Mouse (Mus musculus) kidney, adult 8-10 months (tissue): ENCODE data around the gene Ahdc1.

ENCODE experiments used
- DNase-seq, 2 experiments: peaks; one replicate each; pipeline ENCODE4 v3.0.0; 2022

Gene Ahdc1

DNA sequence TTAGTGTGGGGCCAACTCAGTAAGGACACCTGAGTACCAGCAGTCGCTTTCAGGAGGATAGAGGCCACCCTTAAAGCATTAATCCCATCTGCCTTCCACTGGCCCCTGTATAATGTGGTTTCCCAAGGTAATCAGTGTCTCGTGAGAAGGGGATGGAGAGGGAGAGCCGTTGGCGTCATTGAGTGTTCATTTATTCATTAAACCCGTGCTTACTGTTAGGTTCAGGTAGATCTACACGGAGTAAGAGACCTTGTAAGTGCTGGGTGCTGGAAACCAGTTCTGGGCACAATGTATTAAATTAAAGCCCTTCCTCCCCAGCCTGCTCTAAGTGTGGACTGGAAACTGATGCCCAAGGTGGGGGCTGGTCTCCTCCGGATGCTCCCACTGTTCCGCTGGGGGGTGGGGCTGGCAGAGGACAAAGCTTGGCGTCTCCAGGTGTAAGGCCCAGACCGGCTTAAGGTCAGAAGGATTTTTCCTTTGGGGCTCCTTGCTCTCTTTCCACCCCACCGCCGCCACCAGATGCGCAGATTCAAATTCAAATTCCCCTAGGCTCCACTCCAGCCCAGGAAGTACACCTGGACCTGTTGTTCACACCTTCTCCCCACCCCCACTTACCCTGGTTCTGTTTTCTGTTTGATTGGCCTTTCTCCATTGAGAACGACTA, 29.3 kb downstream of the Ahdc1 start:
- no peak for DNase-seq

DNA sequence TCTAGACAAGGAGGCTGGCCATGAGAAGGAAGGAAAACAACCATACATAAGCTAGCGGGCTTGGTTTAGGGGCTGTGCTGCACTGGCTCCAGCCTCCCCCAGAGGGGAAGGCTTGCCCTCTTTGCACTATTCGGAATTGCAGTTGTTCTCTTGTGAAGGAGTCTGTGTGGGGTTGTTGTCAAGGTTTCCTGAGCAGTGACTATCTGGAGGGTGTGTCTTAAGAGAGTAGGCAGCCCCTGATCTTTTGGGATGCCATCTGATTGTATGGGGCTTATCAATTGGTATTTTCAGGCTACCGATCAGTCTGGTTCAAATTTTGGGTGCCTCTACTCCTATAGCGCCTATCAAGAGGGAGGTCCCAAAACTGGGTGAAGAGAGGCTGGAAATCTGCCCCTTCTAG, 31.2 kb downstream of the Ahdc1 start:
- no peak for DNase-seq

GRCm38 (mm10) chr4:133042651-133043635, 31.9 kb downstream of the Ahdc1 start:
- DNase-seq = peak in 1 of 2 experiments; percentile 60

DNA sequence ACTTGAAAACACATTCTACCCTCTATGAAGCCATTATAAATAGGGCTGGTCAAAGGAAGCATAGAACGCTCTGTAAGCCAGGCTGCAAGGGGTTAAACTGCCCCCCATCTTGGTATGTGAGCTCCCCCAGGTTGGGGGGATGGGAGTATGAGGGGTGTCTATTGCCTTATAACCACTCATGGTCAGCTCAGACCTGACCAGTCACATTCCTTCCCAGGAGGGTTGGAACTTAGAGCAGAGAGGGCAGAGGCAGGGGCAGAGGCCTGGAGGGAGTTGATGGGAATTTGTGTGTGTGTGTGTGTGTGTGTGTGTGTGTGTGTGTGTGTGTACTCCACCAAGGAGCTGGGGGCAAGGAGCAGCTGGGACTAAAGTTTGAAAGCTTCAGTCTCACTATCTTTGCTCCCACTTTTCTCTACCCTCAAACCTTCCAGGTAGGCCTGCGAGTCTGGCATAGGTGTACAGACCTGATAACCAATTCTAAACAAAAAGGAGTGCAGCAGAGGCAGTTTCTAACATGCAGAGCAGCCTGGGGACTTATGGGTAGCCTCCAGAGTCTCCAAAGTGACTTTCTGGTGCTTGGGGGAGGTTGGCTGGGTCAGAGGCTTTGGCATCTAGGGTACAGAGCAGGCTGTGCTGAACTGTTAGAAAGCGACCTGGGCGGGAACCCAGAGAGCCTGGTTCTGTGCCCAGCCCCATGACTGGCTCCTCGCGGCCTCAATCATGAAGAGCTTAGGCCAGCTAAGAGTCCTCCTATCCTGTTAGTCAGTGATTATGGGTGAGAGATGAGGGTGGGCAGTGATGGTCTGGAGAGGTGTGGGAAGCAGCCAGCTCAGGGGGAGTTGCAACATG, 33.0 kb downstream of the Ahdc1 start:
- peak; percentile 72 to 74 for DNase-seq

DNA sequence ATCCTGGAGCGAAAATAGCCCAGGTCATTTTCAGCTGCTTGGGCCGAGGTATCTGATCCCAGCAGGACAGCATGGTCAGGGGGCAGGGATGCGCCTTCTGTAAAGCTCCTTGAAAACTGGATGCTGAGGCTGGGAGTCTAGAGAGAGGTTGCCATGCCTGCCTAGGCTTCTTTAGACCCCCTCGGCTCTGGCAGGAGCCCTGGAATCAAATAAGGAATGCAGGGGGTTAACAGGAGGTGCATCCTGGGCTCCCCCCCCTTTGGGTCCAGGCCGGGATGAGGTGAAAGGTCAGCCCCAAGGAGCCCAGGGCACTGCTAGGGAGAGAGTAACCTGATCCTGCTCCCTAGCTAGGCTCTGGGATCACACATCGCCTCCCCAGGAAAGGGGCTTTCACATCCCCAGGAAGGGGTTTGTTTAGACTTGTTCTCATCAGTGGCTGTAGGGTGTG, 33.6 kb downstream of the Ahdc1 start:
- DNase-seq = no peak

DNA sequence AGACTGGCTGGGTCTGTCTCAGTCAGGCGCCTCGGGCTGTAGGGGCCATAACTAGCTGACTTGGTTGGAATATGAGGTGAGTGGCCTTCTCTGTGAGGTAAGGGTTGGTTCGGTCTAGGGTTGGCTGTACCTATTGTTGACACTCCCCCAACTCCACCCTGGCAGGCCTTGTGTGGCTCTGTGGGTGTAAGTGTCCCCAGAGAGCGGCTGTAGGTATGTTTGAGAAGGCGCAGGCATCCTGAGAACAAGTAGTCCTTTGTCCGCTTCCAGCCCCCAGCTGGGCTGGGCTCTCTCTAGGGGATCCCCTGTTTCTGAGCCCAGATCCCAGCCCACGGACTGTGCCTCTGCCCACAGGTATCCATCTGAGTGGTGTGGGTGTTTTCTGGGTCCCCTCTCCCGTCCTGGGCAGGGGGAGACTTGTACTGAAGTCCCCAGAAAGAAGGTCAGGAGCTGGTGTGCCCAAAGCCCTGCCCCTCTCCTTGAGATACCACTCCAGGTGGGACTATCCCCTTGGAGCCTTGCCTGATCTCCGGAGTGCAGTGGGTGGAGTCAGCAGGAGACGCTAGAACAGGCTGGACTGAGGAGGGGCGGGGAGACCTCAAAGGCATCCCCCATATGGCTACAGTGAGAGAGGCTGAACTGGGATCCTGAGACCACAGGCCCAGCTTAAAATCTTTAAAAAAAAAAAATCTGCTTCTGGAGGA, 34.9 kb downstream of the Ahdc1 start:
- DNase-seq = no peak

- no peak for DNase-seq
Measured at GRCm38 (mm10) chr4:133046691-133047352, 35.8 kb downstream of the Ahdc1 start.

GRCm38 (mm10) chr4:133047353-133048105, 36.5 kb downstream of the Ahdc1 start:
- DNase-seq = no peak

DNA sequence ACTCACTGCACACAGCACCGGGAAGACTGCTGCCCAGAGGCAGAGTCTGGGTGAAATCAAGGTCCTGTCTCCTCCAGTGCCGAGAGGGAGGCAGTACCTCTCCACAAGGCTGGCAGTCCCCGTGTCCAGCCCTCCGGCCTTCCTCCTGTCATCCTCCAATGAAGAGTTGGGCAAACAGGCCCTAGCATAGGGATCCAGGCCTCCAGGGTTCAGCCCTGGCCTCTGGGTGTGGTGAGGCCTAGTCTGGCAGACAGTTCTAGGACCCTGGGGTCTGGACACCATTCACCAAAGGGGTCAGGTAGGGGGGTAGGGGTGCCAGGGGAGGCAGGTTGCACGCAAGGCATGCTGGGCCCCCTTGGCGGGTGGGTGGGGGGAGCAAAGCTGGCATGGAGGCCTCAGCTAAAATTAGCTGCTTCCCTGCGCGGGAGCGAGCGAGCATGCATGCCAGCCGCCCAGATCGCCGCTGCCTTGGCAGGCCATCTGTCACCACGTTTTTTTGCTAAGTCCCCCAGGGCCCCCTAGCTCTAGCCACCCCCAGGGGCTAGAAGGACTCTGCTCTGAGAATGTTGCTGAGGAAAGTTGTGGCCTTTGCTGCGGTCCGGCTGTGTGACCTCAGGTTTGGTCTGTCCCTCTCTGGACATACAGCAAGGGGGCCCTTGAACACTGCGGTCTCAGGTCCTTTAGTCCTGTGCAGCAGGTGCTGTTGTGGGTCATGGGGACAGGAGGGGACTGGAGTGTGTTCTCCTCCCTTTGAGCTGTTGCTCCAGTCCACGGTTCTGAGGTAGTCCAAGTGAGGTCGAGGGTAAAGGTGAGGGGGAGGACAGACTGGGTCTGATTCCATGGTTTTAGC, 38.2 kb downstream of the Ahdc1 start:
- no peak for DNase-seq

GRCm38 (mm10) chr4:133050196-133050836, 39.3 kb downstream of the Ahdc1 start:
- peak; percentile 71 to 72 for DNase-seq

GRCm38 (mm10) chr4:133050837-133051549, 39.9 kb downstream of the Ahdc1 start:
- no peak for DNase-seq

DNA sequence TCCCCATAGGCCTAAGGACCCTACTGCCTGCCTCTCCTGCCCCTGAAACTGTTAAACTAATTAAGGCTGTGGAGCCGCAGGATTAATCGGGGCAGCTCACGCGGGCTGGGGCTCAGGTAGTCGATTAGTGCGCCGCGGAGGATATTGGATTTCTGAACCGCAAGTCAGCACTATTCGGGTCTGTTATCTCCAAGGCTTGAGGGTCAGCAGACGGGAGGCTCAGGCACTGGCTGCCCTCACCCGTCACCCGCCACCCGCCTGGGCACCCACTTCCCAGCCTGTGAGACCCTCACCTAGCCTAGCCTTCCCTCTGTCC, 40.4 kb downstream of the Ahdc1 start:
- DNase-seq = no peak

- DNase-seq = no peak
Measured at GRCm38 (mm10) chr4:133052029-133052745, 41.1 kb downstream of the Ahdc1 start.

- DNase-seq = no peak
Measured at GRCm38 (mm10) chr4:133052995-133053572, 42.0 kb downstream of the Ahdc1 start.

GRCm38 (mm10) chr4:133054530-133054929, 43.5 kb downstream of the Ahdc1 start:
- DNase-seq = no peak

DNA sequence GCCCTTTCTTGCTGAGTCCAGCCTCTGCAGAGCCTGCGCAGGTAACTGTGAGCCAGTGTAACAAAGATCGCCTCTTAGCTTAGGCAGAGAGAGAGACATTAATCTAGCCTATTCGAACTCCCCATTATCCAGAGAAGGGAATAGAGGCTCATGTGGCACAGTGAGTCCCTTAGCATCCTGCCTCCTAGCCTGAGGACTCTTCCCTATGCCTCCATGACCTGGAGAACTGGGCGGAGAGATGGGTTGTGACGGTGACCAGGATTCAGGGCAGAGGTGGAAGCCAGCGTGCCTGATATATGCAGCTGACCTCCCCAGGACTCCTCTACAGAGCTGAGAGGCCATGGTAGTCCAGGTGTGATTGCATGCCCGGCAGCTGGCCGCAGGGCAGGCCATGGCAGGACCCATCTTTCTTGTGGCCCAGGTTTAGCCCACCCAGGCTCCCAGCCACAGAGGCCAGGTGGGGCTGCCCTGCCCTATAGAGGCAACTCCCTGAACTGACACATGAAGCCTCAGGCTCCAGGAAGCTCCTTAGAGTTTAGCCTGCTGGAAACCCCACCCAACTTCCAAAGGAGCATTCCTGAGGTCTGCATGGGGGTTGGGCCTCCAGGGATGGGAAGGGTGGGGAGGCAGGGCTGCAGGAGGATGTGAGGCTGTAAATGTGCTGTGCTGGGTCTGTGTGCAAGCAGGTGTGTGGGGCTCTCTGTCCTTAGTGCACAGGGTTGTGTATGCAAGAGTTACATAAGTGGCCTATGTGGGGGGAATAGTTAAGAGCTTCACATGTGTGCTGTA, 44.3 kb downstream of the Ahdc1 start:
- no peak for DNase-seq
